9 mouse cellular contexts compared by ENCODE assay signal in genomic region chr3:55571552-55572296, GRCm38 (mm10).
DNase-seq lines count a peak whose midpoint lies in the region; ATAC-seq and TF ChIP-seq lines count a peak whose summit lies in the region.
"Had no signal": no experiment of that assay in that cellular context is flagged by ENCODE, and none has a peak within 500 bp of the region (broad histone marks: within the 10 kb centered on the region; RNA-seq: fewer than 3 reads in every experiment).

No protein-coding gene starts in this region.

- H3K4me3 ChIP-seq in forebrain, postnatal 0 days (ENCODE audit: low read depth, low read length) = no peak overlapping the region
- no peak overlapping the region for H3K4me3 ChIP-seq in limb, embryonic 12.5 days (replicated peaks)
- H3K4me3 ChIP-seq: liver, embryonic 13.5 days had no signal

- H3K4me2 ChIP-seq in forebrain, postnatal 0 days (ENCODE audit: low read depth) = peak overlapping the region; percentile 32
- no peak overlapping the region for H3K4me2 ChIP-seq in limb, embryonic 12.5 days
- H3K4me2 ChIP-seq: liver, embryonic 13.5 days had no signal

- 16% methylated on average over 11 of the region's 11 CpGs for WGBS in forebrain, postnatal 0 days
- 51% methylated on average over 11 of the region's 11 CpGs for WGBS in limb, embryonic 12.5 days

- no peak overlapping the region for H3K9ac ChIP-seq in forebrain, postnatal 0 days
- no peak overlapping the region for H3K9ac ChIP-seq in limb, embryonic 12.5 days (replicated peaks)
- H3K9ac ChIP-seq: liver, embryonic 13.5 days had no signal

- TF ChIP-seq CTCF in forebrain, postnatal 0 days (IDR thresholded peaks at IDR 0.05; ENCODE audit: low read depth) = no peak

- no peaks in the 10 kb centered on the region for H3K36me3 ChIP-seq in forebrain, postnatal 0 days (ENCODE audit: insufficient read depth)
- no peaks in the 10 kb centered on the region for H3K36me3 ChIP-seq in limb, embryonic 12.5 days
- H3K36me3 ChIP-seq: liver, embryonic 13.5 days had no signal

- peak; percentile 94 for DNase-seq in heart, adult 11 months
- DNase-seq in heart, postnatal 4 days = no peak
- peak; percentile 36 for DNase-seq in adrenal gland, adult 8-10 months
- peak; percentile 54 for DNase-seq in forebrain, postnatal 0 days
- DNase-seq in kidney, adult 8-10 months = no peak
- DNase-seq: liver, embryonic 13.5 days had no signal

- H3K27me3 ChIP-seq in forebrain, postnatal 0 days (ENCODE audit: insufficient read depth, low read length) = no peaks in the 10 kb centered on the region
- H3K27me3 ChIP-seq in limb, embryonic 12.5 days = no peaks in the 10 kb centered on the region
- H3K27me3 ChIP-seq: liver, embryonic 13.5 days had no signal

- H3K27ac ChIP-seq in forebrain, postnatal 0 days (ENCODE audit: low read depth, low read length) = no peak overlapping the region
- H3K27ac ChIP-seq in limb, embryonic 12.5 days = 0 out of 2 replicates have a peak overlapping the region, but pooled peaks have one; percentile 26
- H3K27ac ChIP-seq: liver, embryonic 13.5 days had no signal

- ATAC-seq in forebrain, postnatal 0 days = peak; percentile 83
- ATAC-seq in limb, embryonic 12.5 days (ENCODE audit: insufficient number of reproducible peaks, insufficient read depth, low FRiP score, low TSS enrichment, low read depth) = no peak
- ATAC-seq in megakaryocyte progenitor cell, adult 5-6 weeks (replicated peaks; ENCODE audit: poor library complexity) = no peak
- ATAC-seq in monocyte, adult 5-6 weeks (replicated peaks; ENCODE audit: insufficient number of reproducible peaks, low FRiP score, low TSS enrichment, poor library complexity, severe bottlenecking) = no peak

- H3K9me3 ChIP-seq in forebrain, postnatal 0 days (ENCODE audit: low read length) = no peaks in the 10 kb centered on the region
- no peaks in the 10 kb centered on the region for H3K9me3 ChIP-seq in limb, embryonic 12.5 days
- H3K9me3 ChIP-seq: liver, embryonic 13.5 days had no signal

- peaks cover 9% of the 10 kb centered on the region for H3K4me1 ChIP-seq in forebrain, postnatal 0 days (ENCODE audit: insufficient read depth)
- H3K4me1 ChIP-seq in limb, embryonic 12.5 days (replicated peaks) = peaks cover 13% of the 10 kb centered on the region; the same call in 1 of the 2 replicates
- H3K4me1 ChIP-seq: liver, embryonic 13.5 days had no signal

Comparison
In these comparisons a context has a peak if more than half of its experiments do, and no peak if none do; other contexts are left out.
1. DNase-seq: peak in heart, adult 11 months (single experiment), adrenal gland, adult 8-10 months (single experiment) and forebrain, postnatal 0 days (single experiment); none in heart, postnatal 4 days (single experiment) and kidney, adult 8-10 months (0 of 2).